Mouse (Mus musculus) T-helper 2 cell (primary cell): ENCODE measurements around the gene Nr4a3.

Source experiments
- in situ Hi-C: fragments of 300-600 bp; cut with MboI, MseI; formaldehyde crosslinking; loops from one replicate; pipeline ENCODE4 v1.15.1; 2025; ENCODE audit warnings: high pct_unique_total_duplicates

Gene Nr4a3

GRCm38 (mm10) chr4:48105387-48105786 is 60.4 kb downstream of the Nr4a3 start:
- in situ Hi-C loops = no loop called here

GRCm38 (mm10) chr4:48107086-48107485 is 62.1 kb downstream of the Nr4a3 start:
- in situ Hi-C loops = no loop called here

- in situ Hi-C loops = no loop called here
Observed at GRCm38 (mm10) chr4:48108591-48108990, 63.6 kb downstream of the Nr4a3 start.

GRCm38 (mm10) chr4:48110331-48110730 is 65.4 kb downstream of the Nr4a3 start:
- in situ Hi-C loops = no loop called here

GRCm38 (mm10) chr4:48116191-48116590 is 71.2 kb downstream of the Nr4a3 start:
- in situ Hi-C loops = no loop called here

GRCm38 (mm10) chr4:48124416-48124772 is 79.4 kb downstream of the Nr4a3 start:
- in situ Hi-C loops = no loop called here

GRCm38 (mm10) chr4:48124773-48125469 is 80.0 kb downstream of the Nr4a3 start, which contains the start of gene Stx17:
TSS of gene Stx17 (plus strand) at chr4:48124915.
- in situ Hi-C loops = loop anchor here (5.0 kb wide), 1 partner anchor 157 kb away; no protein-coding TSS in a partner anchor

- in situ Hi-C loops = no loop called here
Observed at GRCm38 (mm10) chr4:48130314-48130713, 85.4 kb downstream of the Nr4a3 start.

GRCm38 (mm10) chr4:48131606-48132005 is 86.7 kb downstream of the Nr4a3 start:
- in situ Hi-C loops = no loop called here

GRCm38 (mm10) chr4:48132721-48133120 is 87.8 kb downstream of the Nr4a3 start:
- in situ Hi-C loops = no loop called here
